Mouse (Mus musculus) kidney, adult 2 months (tissue): ENCODE results near the gene Upp2.

Experiments used
- CTCF ChIP-seq: fragments of 200-500 bp; conservative IDR thresholded peaks from 2 replicates; pipeline ENCODE4 v1.5.1; 2011; ENCODE audit warnings: low read depth, mild to moderate bottlenecking, control low read depth, low read length, moderate library complexity, mixed read lengths; ENCODE audit not compliant: insufficient read depth, insufficient read length
- POLR2A ChIP-seq: fragments of 200-500 bp; IDR thresholded peaks from one replicate; pipeline ENCODE4 v1.6.1; 2011; ENCODE audit warnings: low read depth, low read length, control low read depth

- TF ChIP-seq POLR2A (no peak), CTCF (peak; percentile 30; the same call in 1 of the 2 replicates)
These were observed 36.6 kb upstream of the Upp2 start for GRCm38 (mm10) chr2:58530521-58530920.
